Mouse (Mus musculus) testis, adult 2 months (tissue): ENCODE data around the gene Pdc. TPM values are rescaled to one million over a fixed set of nuclear protein-coding genes. Genes with fewer than 3 reads are reported as not detected.
"Not testable (repeated sequence)": the region's sequence is repeated elsewhere in the genome, so short reads cannot be mapped to it uniquely, and the experiment has no call there.

Source experiments
- H3K27ac ChIP-seq: fragments of 200-500 bp; 2 replicates; pipeline ENCODE4 v1.5.1; 2012; ENCODE audit warnings: low read depth, low read length; ENCODE audit not compliant: control insufficient read depth, insufficient read depth
- H3K27me3 ChIP-seq: fragments of 200-500 bp; 2 replicates; pipeline ENCODE4 v1.6.1; 2012; ENCODE audit warnings: mild to moderate bottlenecking, low read length, moderate library complexity; ENCODE audit not compliant: control insufficient read depth, insufficient read depth
- H3K36me3 ChIP-seq: fragments of 200-500 bp; 2 replicates; pipeline ENCODE4 v1.6.1; 2012; ENCODE audit warnings: mild to moderate bottlenecking, low read length; ENCODE audit not compliant: control insufficient read depth, insufficient read depth
- H3K4me1 ChIP-seq: fragments of 200-500 bp; 2 replicates; pipeline ENCODE4 v1.6.1; 2012; ENCODE audit warnings: low read length; ENCODE audit not compliant: control insufficient read depth, insufficient read depth
- H3K4me3 ChIP-seq: fragments of 200-500 bp; 2 replicates; pipeline ENCODE4 v1.5.1; 2012; ENCODE audit warnings: low read depth, mild to moderate bottlenecking, low read length, moderate library complexity, mixed read lengths; ENCODE audit not compliant: control insufficient read depth
- CTCF ChIP-seq: fragments of 200-500 bp; IDR thresholded peaks from 2 replicates; pipeline ENCODE4 v1.5.1; 2012; ENCODE audit warnings: low read depth, mild to moderate bottlenecking, inconsistent platforms, low read length, moderate library complexity; ENCODE audit not compliant: control insufficient read depth, insufficient read depth, insufficient replicate concordance
- POLR2A ChIP-seq: fragments of 200-500 bp; IDR thresholded peaks from 2 replicates; pipeline ENCODE4 v1.6.1; 2012; ENCODE audit warnings: low read depth, mild to moderate bottlenecking, inconsistent platforms, low read length, moderate library complexity; ENCODE audit not compliant: control insufficient read depth
- polyA plus RNA-seq: library from polyadenylated mRNA; depleted of rRNA; stranded (reverse); fragments of >200 nt; gene quantifications from 2 replicates; pipeline ENCODE4 v1.2.3, GENCODE M21; 2012; rRNA removed

Pdc gene
- not detected in 2 replicates for polyA plus RNA-seq

DNA sequence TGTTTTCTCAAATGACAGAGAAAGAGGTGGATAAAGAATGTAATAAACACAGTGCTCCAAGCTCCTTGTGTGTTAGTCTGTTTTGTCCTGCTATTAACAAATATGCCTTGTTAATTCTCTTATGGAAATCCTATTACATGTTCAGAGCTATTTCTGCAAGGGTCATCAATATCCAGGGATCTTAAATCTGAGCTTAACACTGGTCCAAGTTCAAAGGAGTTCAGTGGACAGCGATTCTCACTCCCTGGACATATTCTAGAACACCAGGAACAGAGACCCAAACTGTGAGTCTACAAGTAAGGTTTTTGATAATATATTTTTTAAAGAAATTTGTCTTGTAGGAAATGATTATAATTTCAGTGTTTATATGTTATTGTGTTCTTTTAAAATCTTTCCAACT, at the start of gene Pdc:
Gene Pdc (plus strand): TSS at position 213 of the 400 bp plus-strand sequence.
- no peaks in the 10 kb centered on the region for H3K36me3 ChIP-seq
- H3K27me3 ChIP-seq: no peaks in the 10 kb centered on the region
- no peaks in the 10 kb centered on the region for H3K4me1 ChIP-seq
- H3K27ac ChIP-seq: no peak within 1 kb of the TSS
- no peak within 1 kb of the TSS for H3K4me3 ChIP-seq
- TF ChIP-seq POLR2A (no peak), CTCF (no peak)

DNA sequence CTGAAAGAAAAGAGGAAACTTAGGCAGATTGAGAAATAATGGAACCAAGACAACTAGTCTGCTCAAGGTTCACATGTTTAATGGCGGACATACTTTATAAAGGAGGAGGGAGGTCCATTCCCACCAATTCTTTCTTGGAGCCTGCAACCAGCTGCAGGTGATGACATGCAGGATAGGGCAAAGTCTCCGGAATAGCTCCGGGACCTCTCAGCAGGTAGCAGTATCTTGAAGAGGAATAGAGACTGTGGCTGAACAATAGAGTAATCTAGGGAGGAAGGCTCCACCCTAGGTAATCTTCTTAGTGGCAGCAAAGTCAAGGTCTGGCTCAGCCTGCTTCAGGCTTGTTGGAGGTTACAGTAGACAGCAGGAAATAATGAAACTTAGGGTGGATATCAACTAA, 25.2 kb upstream of the Pdc start:
- H3K36me3 ChIP-seq: not testable (repeated sequence)

DNA sequence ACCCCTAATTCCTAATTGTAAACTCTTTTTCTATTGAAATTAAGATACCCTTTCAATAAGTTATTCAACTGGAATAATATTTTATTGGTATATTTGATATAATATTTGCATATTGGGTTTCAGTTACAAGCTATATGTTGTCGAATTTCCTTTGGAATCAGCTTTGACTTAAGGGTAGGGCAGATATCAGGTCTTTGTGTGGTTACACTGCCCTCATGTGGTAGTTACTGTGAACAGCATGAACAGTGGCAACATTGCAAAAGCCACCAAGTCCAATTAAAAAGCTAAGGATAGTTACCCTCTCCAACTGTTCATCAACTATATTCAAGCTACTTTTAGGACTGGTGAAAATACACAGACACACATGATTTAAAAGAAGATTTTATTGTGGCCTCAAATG, 11.6 kb upstream of the Pdc start:
- TF ChIP-seq CTCF: no peak
- Histone ChIP-seq H3K27me3 (no peaks in the 10 kb centered on the region), H3K4me3 (no peak overlapping the region), H3K27ac (no peak overlapping the region), H3K4me1 (no peaks in the 10 kb centered on the region), H3K36me3 (no peaks in the 10 kb centered on the region)

More for the DNA sequence above, 25.2 kb upstream of the Pdc start:
- H3K27me3 ChIP-seq, H3K4me1 ChIP-seq, H3K27ac ChIP-seq, H3K4me3 ChIP-seq: not testable (repeated sequence)

DNA sequence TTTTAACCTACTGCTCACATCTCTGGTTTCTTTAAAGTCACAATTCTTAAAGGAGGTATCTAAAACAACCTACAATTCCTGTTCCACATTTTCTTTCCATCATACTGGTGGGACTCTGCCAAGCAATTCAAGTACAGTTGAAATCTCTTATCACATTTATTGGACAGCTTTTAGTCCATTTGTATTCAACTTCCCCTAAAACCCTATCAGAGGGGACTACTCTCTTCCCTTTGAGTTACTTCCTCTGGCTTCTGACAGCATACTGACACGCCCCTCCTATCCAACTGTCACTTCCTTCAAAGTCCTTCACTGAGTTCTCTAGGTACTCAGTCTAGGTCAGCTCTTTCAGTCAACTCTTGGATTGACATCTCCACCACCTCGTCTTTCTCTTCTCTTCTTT, 15.9 kb downstream of the Pdc start:
- Histone ChIP-seq H3K36me3 (no peaks in the 10 kb centered on the region), H3K27ac (no peak overlapping the region), H3K27me3 (no peaks in the 10 kb centered on the region), H3K4me3 (no peak overlapping the region), H3K4me1 (no peaks in the 10 kb centered on the region)
- no peak for TF ChIP-seq CTCF
- TF ChIP-seq POLR2A: no peak

- TF ChIP-seq POLR2A: no peak
- TF ChIP-seq CTCF: no peak
- Histone ChIP-seq H3K36me3 (peaks cover 2% of the 10 kb centered on the region; the same call in 1 of the 2 replicates), H3K4me1 (no peaks in the 10 kb centered on the region), H3K27me3 (no peaks in the 10 kb centered on the region), H3K27ac (no peak overlapping the region), H3K4me3 (no peak overlapping the region)
Measured at GRCm38 (mm10) chr1:150360864-150361263, 41.6 kb downstream of the Pdc start.

DNA sequence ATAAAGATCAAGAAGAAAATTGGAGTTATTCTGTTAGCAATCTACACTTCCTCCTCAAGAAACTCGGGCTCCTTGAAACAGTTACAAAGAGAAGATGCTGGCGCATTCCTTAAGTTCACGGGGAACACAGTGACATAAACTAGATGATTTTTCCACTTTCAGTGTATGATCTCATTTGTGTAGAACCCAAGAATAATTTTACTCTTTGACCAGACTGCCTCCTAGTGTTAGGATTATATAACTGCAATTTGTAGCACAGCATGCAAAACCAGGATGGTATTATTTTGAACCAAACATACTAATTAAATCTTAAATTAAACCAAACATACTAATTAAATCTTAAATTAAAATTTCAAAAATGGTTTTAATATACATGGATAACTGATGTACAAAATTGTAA, 53.7 kb downstream of the Pdc start:
- Histone ChIP-seq H3K36me3 (no peaks in the 10 kb centered on the region; the same call in 1 of the 2 replicates), H3K27me3 (no peaks in the 10 kb centered on the region), H3K4me1 (no peaks in the 10 kb centered on the region), H3K4me3 (no peak overlapping the region), H3K27ac (no peak overlapping the region)
- TF ChIP-seq POLR2A: no peak
- no peak for TF ChIP-seq CTCF

- Histone ChIP-seq H3K27me3 (no peaks in the 10 kb centered on the region), H3K36me3 (no peaks in the 10 kb centered on the region; the same call in 1 of the 2 replicates), H3K27ac (no peak overlapping the region), H3K4me1 (no peaks in the 10 kb centered on the region), H3K4me3 (no peak overlapping the region)
- TF ChIP-seq POLR2A: no peak
- TF ChIP-seq CTCF: no peak
Measured at GRCm38 (mm10) chr1:150374247-150374646, 55.0 kb downstream of the Pdc start.

Other genes with a start within 250 kb of the Pdc start
- gene Ptgs2, start 219.4 kb upstream of the Pdc start, polyA plus RNA-seq: 2.8 TPM in 1 of 2 replicates, not detected in the other
- 39.6 and 45.4 TPM in 2 replicates for gene Tpr, start 73.4 kb downstream of the Pdc start, polyA plus RNA-seq
- gene Odr4, start 73.7 kb downstream of the Pdc start, polyA plus RNA-seq: 2.8 and 4.2 TPM in 2 replicates
- 0.22 and 0.36 TPM in 2 replicates for gene Prg4, start 146.7 kb downstream of the Pdc start, polyA plus RNA-seq